Mouse (Mus musculus) megakaryocyte, embryonic 14.5 days (primary cell): ENCODE results near the gene A1cf.

Experiments
- FLI1 ChIP-seq: IDR thresholded peaks from 2 replicates; pipeline ENCODE4 v1.6.1; 2012; ENCODE audit warnings: low read length, inconsistent platforms, mixed read lengths
- GATA1 ChIP-seq: IDR thresholded peaks from 3 replicates; pipeline ENCODE4 v1.6.1; 2012; ENCODE audit warnings: mixed read lengths, low read length, inconsistent platforms, borderline replicate concordance

- no peak for TF ChIP-seq GATA1
- TF ChIP-seq FLI1: no peak
These were observed 37.1 kb downstream of the A1cf start for GRCm38 (mm10) chr19:31905671-31906070.
